Mouse (Mus musculus) G1E-ER4 (cell line): ENCODE data around the gene Hk1. TPM values are rescaled to one million over a fixed set of nuclear protein-coding genes. Genes with fewer than 3 reads are reported as not detected.

Source experiments
- GATA1 ChIP-seq: IDR thresholded peaks from one replicate; pipeline ENCODE4 v1.8.0; 2012; ENCODE audit warnings: low read length, inconsistent platforms
- polyA plus RNA-seq: library from polyadenylated mRNA; stranded (reverse); fragments of >175 nt; gene quantifications from 2 replicates; pipeline ENCODE4 v1.2.3, GENCODE M21; 2012

The Hk1 gene
- polyA plus RNA-seq, 1 experiment: 295 TPM

DNA sequence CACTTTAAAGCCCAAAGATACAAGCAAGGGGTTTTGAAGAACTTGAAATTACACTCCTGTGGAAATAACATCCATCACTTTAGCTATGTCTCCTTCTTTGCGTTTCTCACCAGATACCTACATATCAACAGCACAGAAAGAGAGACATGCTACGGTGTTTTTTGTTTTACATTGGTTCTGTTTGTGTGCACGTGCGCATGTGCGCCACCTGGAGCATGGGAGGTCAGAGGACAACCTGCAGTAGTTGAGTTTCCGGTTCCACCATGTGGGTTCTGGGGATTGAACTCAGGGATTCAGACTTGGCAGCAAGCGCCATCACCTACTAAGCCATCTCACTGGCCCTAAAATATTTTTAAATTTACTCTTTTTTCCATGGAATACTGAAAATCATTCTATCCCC is 20.9 kb downstream of the Hk1 start:
- no peak for TF ChIP-seq GATA1

DNA sequence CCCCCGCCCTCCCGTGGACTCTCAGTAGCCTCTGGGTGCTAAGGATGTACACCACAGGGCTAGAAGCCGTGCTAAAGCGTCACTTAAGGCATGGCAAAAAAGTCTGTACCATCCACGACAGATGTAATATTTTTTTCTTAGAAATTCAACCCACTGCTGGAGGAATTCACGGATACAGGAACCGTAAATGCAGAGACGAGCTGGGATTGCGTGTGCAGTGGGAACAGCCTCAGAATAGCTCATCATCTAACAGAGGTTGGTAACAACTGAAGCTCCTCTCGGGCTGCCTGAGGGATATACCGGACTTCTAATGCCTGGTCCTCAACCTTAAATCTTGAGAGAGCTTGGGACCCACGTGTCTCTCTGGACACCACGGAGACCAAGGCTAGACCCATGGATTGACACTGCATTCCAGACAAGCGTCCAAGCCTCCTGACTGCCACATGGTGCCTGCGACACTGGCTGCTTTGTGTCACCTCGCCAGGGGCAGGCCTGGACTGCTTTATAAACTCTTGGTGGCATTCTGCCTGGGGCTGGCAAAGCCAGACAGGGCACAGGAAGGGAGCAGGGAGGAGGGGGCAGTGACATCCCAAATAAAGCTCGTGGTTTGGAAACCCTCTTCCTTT is 23.5 kb downstream of the Hk1 start:
- TF ChIP-seq GATA1: no peak

DNA sequence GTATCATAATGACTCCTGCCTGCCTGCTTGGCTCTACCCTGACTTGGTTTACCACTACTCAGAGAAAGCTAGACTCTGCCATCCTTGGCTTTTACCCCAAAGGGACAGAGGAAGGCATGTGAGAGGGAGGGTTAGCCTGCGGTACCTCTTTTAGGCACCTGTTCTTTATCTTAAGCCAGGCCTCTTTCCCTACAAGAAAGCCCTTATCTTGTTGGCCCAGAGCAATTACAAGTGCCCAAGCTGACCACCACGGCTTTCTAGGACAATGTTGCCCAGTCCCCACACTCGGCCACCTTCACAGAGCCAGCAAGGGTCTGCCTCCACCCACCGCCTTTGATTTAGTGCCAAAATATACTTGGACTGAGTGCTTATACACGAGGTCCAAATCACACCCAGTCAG is 34.6 kb downstream of the Hk1 start:
- no peak for TF ChIP-seq GATA1

DNA sequence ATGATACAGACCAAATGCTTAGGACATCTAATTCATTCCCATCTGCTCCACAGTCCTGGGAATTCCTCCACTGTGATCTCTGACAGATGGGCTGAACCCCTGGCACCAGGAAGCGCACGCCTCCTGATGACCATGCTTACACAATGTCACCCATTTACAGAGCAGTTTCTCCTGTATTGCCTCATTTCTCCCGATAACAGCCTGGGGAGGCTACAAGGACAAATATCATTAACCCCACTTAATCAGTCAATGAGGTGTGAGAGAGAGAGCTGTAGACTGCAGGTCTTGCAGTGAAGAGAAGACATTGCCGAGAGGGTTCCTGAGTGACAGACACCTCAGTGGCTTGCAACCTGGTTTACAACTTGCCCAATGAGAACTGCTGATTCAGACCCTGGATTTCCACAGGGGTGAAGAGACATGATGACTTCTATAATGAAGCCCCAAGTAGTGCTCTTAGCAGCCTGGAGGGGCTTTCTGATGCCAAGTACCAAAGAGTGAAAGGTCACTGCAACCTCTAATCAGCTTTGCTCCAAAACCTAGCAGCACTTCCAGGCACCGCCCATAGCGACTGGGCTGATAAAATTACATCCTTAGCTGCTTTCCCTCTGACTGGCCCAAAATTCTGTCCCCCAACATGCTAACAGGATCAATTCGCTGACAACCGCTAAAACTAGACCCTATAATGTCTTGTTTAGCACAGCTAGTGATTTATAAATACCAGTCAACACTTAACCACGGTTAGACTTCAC is 35.5 kb downstream of the Hk1 start:
- no peak for TF ChIP-seq GATA1

DNA sequence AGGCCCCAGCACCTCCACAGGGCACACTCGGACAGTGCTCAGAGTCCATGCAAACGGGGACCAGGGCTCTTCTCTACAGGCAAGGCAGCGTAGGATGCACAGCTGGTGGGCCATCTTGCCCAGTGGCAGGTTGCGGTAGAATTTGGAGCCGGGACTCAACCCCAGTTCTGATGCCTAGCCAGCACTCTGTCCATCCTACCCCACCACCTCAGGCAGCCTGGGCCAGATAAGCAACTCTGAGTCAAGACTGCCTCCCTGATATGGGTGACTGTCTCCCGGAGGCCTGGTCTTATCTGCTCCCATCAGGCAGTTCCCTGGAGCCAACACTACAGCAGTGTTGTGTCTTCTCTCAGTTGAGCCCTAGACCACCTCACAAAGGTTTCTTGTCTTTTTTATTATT is 37.2 kb downstream of the Hk1 start:
- TF ChIP-seq GATA1: peak; percentile 55

DNA sequence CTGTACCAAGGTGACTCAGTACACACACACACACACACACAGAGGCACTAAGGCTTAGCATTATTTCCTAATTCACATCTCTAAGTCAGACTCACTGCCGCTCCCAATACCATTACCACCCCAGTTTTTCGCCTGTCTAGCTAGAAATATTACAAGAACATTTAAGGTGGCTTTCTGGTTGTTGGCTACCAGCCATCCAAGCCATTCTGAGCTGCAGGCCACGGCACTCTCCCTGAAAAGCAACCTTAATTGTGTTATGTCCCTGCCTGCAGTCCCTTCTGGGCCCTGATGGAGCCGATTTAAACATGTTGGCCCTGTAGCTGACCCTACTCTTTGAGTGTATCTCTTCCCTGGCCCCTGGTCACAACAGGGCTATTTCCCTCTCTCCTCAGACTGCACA is 37.8 kb downstream of the Hk1 start:
- no peak for TF ChIP-seq GATA1

DNA sequence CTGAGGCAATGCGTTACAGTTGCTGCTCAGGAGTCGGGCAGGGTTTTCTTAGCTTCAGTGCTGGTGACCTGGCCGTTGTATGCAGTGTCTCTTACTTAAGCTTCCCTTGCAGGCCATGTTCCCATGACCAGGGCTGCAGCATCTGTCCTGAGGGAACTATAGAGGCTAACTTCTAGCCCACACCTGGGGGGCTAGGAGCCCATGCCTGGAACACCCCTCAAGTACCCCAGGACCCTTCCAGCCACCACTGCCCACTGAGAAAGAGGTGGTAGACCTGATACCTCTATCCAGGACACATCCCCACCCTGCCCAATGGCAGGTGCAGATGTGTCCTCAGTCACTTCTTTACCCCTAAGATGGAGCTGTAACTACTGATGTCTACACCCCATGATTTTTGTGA is 38.7 kb downstream of the Hk1 start:
- TF ChIP-seq GATA1: no peak

DNA sequence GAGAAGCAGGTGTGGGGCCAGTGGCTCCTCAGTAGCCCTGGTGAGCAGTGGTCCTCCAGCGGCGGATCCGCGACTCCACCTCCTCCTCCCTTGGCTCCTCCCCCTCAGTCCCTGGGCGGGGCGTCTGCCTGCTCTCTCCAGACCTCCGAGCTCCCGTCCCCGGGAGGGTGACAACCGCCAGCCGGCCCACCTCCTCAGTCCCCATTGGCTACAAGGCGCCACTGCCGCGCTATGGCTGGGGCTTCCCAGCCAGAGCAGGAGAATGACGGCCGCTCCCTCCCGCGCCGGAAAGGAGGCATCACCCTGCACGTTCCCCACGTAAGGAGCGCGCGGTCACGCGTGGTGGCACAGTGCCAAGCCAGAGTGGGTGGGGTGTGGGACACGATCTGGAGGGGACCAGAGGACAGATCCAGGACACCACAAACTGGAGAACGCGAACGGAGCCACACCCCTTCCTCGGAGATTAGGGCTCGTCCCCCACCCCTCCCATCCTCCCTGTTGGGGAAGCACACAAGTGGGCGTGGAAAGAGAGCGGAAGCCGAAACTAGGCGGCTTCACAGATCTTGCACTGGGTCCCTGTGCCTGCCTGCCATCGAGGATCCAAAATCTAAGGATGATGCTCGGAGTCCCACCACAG is 39.5 kb downstream of the Hk1 start:
- no peak for TF ChIP-seq GATA1

DNA sequence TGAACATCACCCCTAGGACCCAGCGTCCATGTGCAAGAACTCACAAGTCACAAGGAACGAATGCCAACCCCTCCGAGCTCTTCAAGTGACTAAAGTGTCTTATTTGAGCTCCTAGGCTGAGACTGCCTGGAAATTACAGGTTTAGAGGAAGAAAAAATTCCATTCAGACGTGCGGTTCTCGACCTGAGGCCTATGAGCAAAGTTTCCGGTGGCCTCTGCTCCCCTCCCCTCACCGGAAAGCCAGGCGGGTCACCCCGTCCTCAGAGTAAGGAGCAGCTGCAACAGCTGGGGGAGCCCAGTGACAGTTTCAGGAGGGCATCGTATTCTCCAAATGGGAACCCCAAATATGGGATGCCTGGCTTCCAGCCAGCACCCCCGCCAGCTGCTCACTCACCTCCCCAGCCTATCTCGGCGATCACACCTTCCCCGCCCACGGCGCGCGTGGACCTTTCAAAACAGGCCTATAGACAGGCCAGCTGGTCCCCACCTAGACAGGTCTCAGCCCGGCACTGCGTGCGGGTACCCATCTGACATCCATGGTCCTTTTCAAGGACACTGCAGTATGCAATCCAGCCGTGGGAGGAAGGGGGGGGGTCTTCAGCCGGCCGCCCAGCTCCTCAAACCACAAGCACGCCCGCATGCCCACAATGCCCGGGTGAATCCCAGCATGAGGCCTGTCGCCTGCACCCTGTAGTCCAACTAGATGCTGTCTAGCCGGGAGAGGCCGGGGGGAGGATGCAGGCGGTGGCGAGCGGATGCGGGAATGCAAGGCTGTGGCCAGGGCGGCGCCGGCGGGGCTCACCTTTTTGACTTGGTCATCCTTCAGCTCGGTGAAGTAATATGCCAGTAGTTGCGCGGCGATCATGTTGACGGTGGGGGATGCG is 40.3 kb downstream of the Hk1 start:
- TF ChIP-seq GATA1: no peak

DNA sequence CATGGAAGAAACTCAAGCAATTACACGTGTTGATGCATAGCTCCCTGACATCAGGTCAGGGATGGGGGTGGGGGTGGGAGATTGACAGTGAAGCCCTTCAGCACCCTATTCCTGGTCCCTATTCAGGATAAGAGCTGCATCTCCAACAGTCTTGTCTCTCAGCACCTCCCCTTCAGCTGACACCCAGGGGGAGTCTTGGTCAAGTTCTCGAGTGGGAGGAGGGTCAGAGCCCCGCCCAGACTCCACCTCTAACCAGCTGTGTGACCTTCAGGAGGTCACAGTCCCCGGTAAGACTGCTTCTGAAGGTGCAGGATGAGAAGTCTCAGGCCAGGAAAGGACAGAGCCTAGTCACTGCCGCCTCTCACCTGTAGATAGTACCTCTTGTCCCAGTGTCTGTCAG is 41.1 kb downstream of the Hk1 start:
- no peak for TF ChIP-seq GATA1

DNA sequence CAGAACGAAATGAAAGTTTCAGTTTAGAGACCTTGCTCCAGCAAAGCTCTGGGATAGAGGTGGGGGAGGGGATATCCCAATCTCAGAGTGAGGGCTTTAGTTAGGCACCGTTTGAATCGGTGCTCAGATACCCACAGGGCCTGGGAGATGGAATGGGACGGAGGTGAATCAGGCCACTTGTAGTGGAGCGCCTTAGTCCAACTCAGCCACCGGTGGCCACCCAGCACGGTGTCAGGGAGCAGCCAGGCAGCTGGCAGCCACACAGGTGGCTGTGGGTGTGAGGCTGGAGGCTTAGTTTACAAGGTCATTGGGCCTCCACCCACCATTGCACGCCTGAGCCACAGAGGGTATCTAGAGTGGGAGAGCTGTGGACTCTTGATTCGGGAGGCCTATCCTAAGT is 41.5 kb downstream of the Hk1 start:
- no peak for TF ChIP-seq GATA1

DNA sequence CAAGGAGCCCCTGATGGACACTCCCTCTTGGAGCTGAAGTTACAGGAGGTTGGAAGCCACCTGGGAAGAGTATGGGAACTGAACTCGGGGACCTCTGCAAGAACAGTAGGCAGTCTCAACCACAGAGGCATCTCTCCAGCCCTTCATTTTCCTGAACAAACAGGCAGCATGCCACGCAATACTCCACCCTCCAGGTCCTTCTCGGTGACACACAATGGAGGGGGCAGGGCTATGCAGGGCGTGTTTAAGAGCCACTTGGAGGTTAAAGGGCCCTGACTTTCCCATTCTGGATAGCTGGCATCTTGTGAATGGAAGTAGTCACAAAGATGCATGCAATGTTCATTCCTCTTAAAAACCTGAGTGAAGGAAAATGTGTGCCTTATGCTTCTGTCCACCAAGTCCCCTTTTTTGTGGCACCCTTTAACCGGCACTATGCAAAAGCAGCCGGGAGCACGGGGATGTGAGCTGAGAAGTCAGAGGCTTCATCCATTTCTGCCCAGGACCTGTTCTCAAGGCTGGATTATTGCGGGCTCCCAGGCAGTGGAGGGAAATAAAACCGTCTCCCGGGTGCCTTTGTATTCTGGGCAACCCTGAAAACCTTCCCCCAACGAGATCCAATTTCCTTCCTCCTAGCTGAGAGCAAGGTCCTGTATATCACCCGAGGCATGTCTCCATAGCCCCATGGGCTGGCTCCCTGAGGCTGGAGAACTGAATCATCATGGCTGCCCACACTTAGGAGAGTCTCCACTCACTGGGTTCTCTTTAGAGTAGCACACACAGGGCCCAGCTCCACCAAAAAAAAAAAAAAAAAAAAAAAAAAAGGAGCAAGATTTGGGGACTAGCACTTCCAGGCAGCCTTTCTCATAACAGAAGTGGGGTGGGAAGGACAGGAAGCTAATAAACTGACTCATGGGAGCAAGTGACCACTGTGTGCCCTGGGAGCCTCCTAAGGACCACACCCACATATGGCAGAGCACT is 42.8 kb downstream of the Hk1 start:
- no peak for TF ChIP-seq GATA1

DNA sequence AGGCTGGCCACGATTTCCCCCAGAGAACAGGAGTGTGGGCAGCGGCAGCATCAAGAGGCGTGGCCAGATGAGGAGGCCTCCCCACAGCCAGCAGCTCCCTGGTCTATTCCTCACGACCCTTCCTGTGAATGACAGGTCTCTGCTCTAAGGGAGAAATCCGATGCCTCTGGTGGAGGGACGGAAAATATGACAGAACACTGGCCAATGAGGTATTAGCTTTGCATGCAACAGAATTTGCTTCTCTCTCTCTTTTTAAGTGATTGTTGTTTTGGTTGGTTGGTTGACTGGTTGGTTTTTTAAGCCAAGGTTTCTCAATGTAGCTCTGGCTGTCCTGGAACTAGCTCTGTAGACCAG is 44.3 kb downstream of the Hk1 start:
- no peak for TF ChIP-seq GATA1

DNA sequence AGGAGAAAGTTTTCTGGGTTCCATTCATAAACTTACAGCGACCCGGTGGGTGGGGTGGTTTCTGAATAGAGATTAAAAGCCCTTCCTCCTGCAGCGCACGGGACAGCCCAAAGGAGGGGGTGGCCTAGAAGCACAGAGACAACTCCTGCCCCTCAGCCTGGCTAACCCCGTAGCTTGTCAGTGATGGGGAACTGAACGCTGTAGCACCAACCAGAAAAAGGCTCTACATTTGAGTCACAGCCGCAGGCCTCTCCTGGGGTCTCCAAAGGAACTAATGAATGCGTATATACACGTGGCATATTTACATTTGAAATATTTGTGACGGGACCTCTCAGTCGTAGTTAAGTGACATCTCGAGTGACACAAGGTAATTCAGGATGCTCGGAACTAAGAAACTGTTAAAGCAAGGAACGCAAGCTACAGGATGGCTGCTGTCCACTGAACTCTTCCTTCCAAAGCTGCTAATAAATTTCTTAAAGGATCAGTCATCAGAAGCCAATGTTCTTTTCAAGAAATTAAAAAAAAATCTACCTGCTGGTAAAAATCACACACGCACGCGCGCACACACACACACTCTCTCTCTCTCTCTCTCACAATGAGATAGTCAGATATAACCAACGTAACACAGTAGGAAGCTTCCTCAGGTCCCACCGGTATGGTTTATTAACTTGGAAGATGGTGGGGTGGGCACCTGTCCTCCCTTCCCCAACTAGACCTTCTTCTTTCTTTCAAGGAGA is 44.9 kb downstream of the Hk1 start:
- TF ChIP-seq GATA1: no peak
